Mouse (Mus musculus) erythroblast, embryonic 14.5 days (primary cell): ENCODE results near the gene Pgpep1l.

Source experiments
- GATA1 ChIP-seq: IDR thresholded peaks from 2 replicates; pipeline ENCODE4 v1.6.1; 2012; ENCODE audit warnings: low read length, inconsistent platforms, mixed read lengths
- TAL1 ChIP-seq: IDR thresholded peaks from 3 replicates; pipeline ENCODE4 v1.6.1; 2012; ENCODE audit warnings: low read length, inconsistent platforms, mixed read lengths

DNA sequence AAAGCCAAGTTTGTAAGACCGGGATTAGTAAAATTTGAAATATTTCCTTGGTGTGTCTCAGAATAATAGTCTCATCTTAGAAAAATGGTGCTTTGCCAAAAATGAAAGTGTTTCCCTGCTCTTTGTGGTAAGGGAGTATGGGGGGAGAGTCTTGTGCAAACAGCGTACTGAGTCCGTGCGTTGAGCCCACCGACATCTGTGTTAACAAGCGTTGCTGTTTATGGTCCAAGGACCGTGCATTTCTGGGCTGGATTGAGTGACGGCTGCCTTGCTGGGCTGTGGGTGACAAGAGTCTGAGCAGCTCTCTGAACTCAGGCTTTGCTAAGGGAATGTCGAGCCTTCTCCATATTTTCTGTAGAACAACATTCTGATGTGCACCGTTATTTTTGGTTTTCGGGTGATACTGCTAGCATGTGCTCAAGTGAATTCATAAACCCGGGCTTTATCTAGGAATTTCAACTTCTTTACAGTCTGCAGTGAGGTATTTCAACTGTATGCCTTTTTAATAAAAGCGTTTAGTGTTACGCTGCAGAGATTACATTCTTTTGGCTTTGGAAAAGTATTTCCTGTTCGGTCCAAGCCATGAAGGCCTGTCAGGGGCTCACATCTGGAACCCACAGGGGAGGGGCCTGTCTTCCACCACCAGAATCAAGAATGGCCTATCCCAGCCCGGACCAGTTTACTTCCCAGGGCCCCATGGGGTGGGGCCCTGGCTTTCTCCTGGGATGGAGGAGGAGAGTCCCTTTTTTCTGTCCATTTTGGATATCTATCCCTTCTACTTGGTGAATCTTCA, 30.2 kb upstream of the Pgpep1l start:
- no peak for TF ChIP-seq GATA1
- TF ChIP-seq TAL1: no peak
